Mouse (Mus musculus) liver, adult 2 months (tissue): ENCODE measurements around the gene Adgrl2. TPM values are rescaled to one million over a fixed set of nuclear protein-coding genes. Genes with fewer than 3 reads are reported as not detected.

Experiments
- DNase-seq: peaks from one replicate; pipeline ENCODE4 v3.0.0-alpha.2; 2011; ENCODE audit warnings: low read depth, low spot score; ENCODE audit errors: extremely low read depth
- H3K27ac ChIP-seq: fragments of 200-500 bp; replicated peaks from 2 replicates; pipeline ENCODE4 v1.5.1; 2012; ENCODE audit warnings: low read depth, mild to moderate bottlenecking, control low read depth, inconsistent platforms, low read length; ENCODE audit not compliant: insufficient read depth
- H3K27me3 ChIP-seq: fragments of 200-500 bp; 2 replicates; pipeline ENCODE4 v1.6.1; 2012; ENCODE audit warnings: mild to moderate bottlenecking, moderate library complexity, low read length, inconsistent platforms; ENCODE audit not compliant: control insufficient read depth, insufficient read depth
- H3K36me3 ChIP-seq: fragments of 200-500 bp; 2 replicates; pipeline ENCODE4 v1.6.1; 2012; ENCODE audit warnings: low read length, inconsistent platforms; ENCODE audit not compliant: control insufficient read depth, insufficient read depth
- H3K4me1 ChIP-seq: fragments of 200-500 bp; 2 replicates; pipeline ENCODE4 v1.6.1; 2011; ENCODE audit warnings: low read length; ENCODE audit not compliant: control insufficient read depth, insufficient read depth
- H3K4me3 ChIP-seq: fragments of 200-500 bp; 2 replicates; pipeline ENCODE4 v1.5.1; 2011; ENCODE audit warnings: low read depth, mild to moderate bottlenecking, control low read depth, low read length, moderate library complexity; ENCODE audit not compliant: insufficient read depth
- H3K79me2 ChIP-seq: fragments of 200-500 bp; 2 replicates; pipeline ENCODE4 v1.6.1; 2012; ENCODE audit warnings: inconsistent platforms, mild to moderate bottlenecking, low read length, moderate library complexity; ENCODE audit not compliant: control insufficient read depth, insufficient read depth
- H3K9ac ChIP-seq: fragments of 200-500 bp; 2 replicates; pipeline ENCODE4 v1.6.1; 2012; ENCODE audit warnings: low read depth, mild to moderate bottlenecking, control low read depth, inconsistent platforms, low read length
- CTCF ChIP-seq: fragments of 200-500 bp; IDR thresholded peaks from 2 replicates; pipeline ENCODE4 v1.5.1; 2011; ENCODE audit warnings: low read depth, low read length, control low read depth
- POLR2A ChIP-seq: fragments of 200-500 bp; IDR thresholded peaks from 2 replicates; pipeline ENCODE4 v1.6.1; 2011; ENCODE audit warnings: low read length, control low read depth; ENCODE audit not compliant: insufficient read depth; ENCODE audit errors: extremely low read depth
- WGBS: fragments of 180-500 bp; shearing (Covaris S2); methylation state at CpG from one replicate; pipeline ENCODE4 v1.1.7; 2018; 5-methylcytosine and 5-hydroxymethylcytosine counted together
- polyA plus RNA-seq: library from polyadenylated mRNA; depleted of rRNA; stranded (reverse); fragments of >200 nt; gene quantifications from 2 replicates; pipeline ENCODE4 v1.2.3, GENCODE M21; 2012
- total RNA-seq: library from RNA; depleted of rRNA; stranded (reverse); fragments of >200 nt; gene quantifications from 2 replicates; pipeline ENCODE4 v1.2.3, GENCODE M21; 2014

Gene Adgrl2
- total and polyA plus RNA-seq, 2 experiments: 26.2 to 27.9 TPM

- H3K27ac ChIP-seq: no peak overlapping the region
- no peaks in the 10 kb centered on the region for H3K4me1 ChIP-seq
- DNase-seq: no peak
- no peaks in the 10 kb centered on the region for H3K79me2 ChIP-seq
- H3K9ac ChIP-seq: no peak overlapping the region
- H3K4me3 ChIP-seq: no peak overlapping the region
- H3K27me3 ChIP-seq: no peaks in the 10 kb centered on the region
- 95% methylated on average over 13 of the region's 13 CpGs for WGBS
- H3K36me3 ChIP-seq: peaks cover 78% of the 10 kb centered on the region
- TF ChIP-seq CTCF: no peak
- TF ChIP-seq POLR2A: no peak
Observed at GRCm38 (mm10) chr3:148823551-148823950, 166.8 kb downstream of the Adgrl2 start.

DNA sequence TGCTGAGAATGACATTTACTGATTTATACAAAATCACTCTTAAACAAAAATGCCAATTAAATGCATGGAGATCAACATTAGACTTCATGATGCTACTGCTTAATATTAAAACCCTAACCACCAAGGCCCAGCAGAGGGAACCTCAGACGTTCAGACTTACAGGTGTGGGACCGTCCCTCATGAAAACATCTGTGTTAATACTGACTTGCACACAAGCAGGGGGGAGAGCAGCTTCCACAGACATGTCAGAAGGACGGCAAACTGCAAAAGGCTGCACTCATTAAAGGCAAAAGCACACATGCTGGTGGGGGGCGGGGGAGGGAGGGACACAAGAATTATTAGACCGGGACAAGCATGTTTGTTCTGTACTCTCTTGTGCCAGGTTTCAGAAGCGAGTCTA is 168.7 kb downstream of the Adgrl2 start:
- WGBS: 87% methylated on average over 6 of the region's 6 CpGs
- H3K36me3 ChIP-seq: peaks cover 86% of the 10 kb centered on the region
- H3K79me2 ChIP-seq: no peaks in the 10 kb centered on the region
- H3K4me3 ChIP-seq: no peak overlapping the region
- H3K9ac ChIP-seq: no peak overlapping the region
- H3K27ac ChIP-seq: no peak overlapping the region
- no peak for TF ChIP-seq POLR2A
- no peak for TF ChIP-seq CTCF
- H3K4me1 ChIP-seq: no peaks in the 10 kb centered on the region
- H3K27me3 ChIP-seq: no peaks in the 10 kb centered on the region
- no peak for DNase-seq

GRCm38 (mm10) chr3:148819323-148820046 is 170.9 kb downstream of the Adgrl2 start:
- H3K9ac ChIP-seq: no peak overlapping the region
- no peaks in the 10 kb centered on the region for H3K4me1 ChIP-seq
- TF ChIP-seq POLR2A (no peak), CTCF (no peak)
- no peaks in the 10 kb centered on the region for H3K27me3 ChIP-seq
- H3K27ac ChIP-seq: no peak overlapping the region
- peaks cover 80% of the 10 kb centered on the region for H3K36me3 ChIP-seq
- WGBS: 96% methylated on average over 33 of the region's 33 CpGs
- no peak overlapping the region for H3K4me3 ChIP-seq
- H3K79me2 ChIP-seq: no peaks in the 10 kb centered on the region
- DNase-seq: no peak

DNA sequence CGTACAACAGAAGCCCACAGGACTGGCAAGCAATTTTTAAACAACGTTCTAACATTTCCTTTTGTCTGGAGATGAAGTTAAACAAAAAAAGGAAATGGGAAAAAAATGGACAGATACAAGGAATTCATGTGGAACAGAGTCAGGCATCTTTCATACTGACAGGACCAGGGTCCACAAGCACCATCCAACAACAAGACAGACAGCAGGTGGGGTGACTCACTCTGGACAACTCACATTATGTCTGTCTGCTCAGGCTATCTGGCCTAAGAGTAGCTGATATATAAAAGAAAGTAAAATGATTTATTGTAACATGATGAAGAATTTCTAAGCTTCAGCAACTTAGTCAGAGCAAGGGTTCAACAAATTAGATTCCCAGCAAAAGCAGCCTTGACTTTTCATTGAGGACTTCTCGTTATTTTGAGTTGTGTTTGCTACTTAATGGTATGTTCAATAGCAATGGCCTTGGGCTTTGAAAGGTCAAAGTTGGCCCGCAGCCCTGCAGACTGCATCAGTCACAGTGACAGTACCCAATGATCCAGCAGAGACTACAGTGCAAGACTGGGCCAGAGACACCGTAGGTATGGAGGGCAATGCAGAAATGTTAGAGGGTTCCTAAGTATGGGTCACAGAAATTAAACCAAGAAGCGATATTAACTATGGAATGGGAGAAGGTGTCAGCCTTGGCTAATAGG is 171.8 kb downstream of the Adgrl2 start:
- no peak for TF ChIP-seq CTCF
- TF ChIP-seq POLR2A: no peak
- Histone ChIP-seq H3K27me3 (no peaks in the 10 kb centered on the region), H3K79me2 (no peaks in the 10 kb centered on the region), H3K27ac (no peak overlapping the region), H3K4me1 (no peaks in the 10 kb centered on the region), H3K36me3 (peaks cover 74% of the 10 kb centered on the region), H3K4me3 (no peak overlapping the region), H3K9ac (no peak overlapping the region)
- no peak for DNase-seq
- WGBS: 87% methylated on average over 6 of the region's 6 CpGs

GRCm38 (mm10) chr3:148817491-148817890 is 172.9 kb downstream of the Adgrl2 start:
- no peak for DNase-seq
- H3K4me1 ChIP-seq: no peaks in the 10 kb centered on the region
- TF ChIP-seq CTCF: no peak
- no peak for TF ChIP-seq POLR2A
- H3K9ac ChIP-seq: no peak overlapping the region
- H3K36me3 ChIP-seq: peaks cover 64% of the 10 kb centered on the region
- H3K4me3 ChIP-seq: no peak overlapping the region
- no peaks in the 10 kb centered on the region for H3K27me3 ChIP-seq
- H3K27ac ChIP-seq: no peak overlapping the region
- 98% methylated on average over 25 of the region's 25 CpGs for WGBS
- H3K79me2 ChIP-seq: no peaks in the 10 kb centered on the region

DNA sequence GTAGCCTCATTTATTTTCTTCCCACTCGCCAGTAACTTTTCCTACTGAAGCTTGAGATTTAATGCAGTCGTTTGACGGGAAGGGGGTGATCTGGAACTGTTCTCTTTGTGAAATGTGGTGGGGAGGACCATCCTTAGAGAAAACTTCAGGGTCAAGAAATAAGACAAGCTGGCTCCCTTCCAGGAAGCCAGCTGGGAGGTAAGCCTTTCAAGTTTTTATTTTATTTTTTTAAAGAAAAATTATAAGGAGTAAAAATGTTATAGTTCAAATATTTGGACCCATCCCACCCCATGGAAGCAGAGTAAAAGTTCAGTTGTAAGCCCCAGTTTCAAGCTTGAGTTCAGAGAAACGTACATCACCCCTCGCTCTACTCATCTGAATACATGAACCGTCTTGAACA is 177.2 kb downstream of the Adgrl2 start:
- Histone ChIP-seq H3K27ac (no peak overlapping the region), H3K4me1 (no peaks in the 10 kb centered on the region), H3K4me3 (no peak overlapping the region), H3K36me3 (peaks cover 29% of the 10 kb centered on the region), H3K79me2 (no peaks in the 10 kb centered on the region), H3K27me3 (no peaks in the 10 kb centered on the region), H3K9ac (no peak overlapping the region)
- TF ChIP-seq POLR2A (no peak), CTCF (no peak)
- DNase-seq: no peak
- 88% methylated on average over 6 of the region's 6 CpGs for WGBS
